Mouse (Mus musculus) embryo, embryonic 9.5 days (tissue): ENCODE measurements around the gene Smbd1.

Experiments used
- DNase-seq: peaks from one replicate; pipeline ENCODE4 v3.0.0-alpha.2; 2017; ENCODE audit errors: extremely low spot score

Gene Smbd1

GRCm38 (mm10) chr16:32810321-32810720, at the start of gene Smbd1:
Gene Smbd1 (minus strand): TSS chr16:32810477.
- no peak for DNase-seq

GRCm38 (mm10) chr16:32858771-32859636, 48.7 kb upstream of the Smbd1 start:
- no peak for DNase-seq

GRCm38 (mm10) chr16:32858356-32858755, 48.1 kb upstream of the Smbd1 start:
- DNase-seq = no peak

- no peak for DNase-seq
Observed at GRCm38 (mm10) chr16:32856751-32857150, 46.5 kb upstream of the Smbd1 start.

GRCm38 (mm10) chr16:32854050-32854571, 43.8 kb upstream of the Smbd1 start:
- DNase-seq = no peak

- DNase-seq = no peak
Observed at GRCm38 (mm10) chr16:32853492-32854049, 43.3 kb upstream of the Smbd1 start.

GRCm38 (mm10) chr16:32849042-32849830, 39.0 kb upstream of the Smbd1 start:
- no peak for DNase-seq

GRCm38 (mm10) chr16:32847103-32847502, 36.8 kb upstream of the Smbd1 start:
- DNase-seq = no peak

GRCm38 (mm10) chr16:32831501-32831900, 21.2 kb upstream of the Smbd1 start:
- no peak for DNase-seq

- no peak for DNase-seq
Observed at GRCm38 (mm10) chr16:32829104-32829503, 18.8 kb upstream of the Smbd1 start.

- DNase-seq = no peak
Observed at GRCm38 (mm10) chr16:32826521-32826920, 16.2 kb upstream of the Smbd1 start.

GRCm38 (mm10) chr16:32825380-32825779, 15.1 kb upstream of the Smbd1 start:
- no peak for DNase-seq

- DNase-seq = no peak
Observed at GRCm38 (mm10) chr16:32824061-32824460, 13.8 kb upstream of the Smbd1 start.

- DNase-seq = no peak
Observed at GRCm38 (mm10) chr16:32823487-32823886, 13.2 kb upstream of the Smbd1 start.

- DNase-seq = no peak
Observed at GRCm38 (mm10) chr16:32822881-32823280, 12.6 kb upstream of the Smbd1 start.

- DNase-seq = no peak
Observed at GRCm38 (mm10) chr16:32822450-32822827, 12.2 kb upstream of the Smbd1 start.

GRCm38 (mm10) chr16:32821772-32822449, 11.6 kb upstream of the Smbd1 start:
- DNase-seq = no peak

GRCm38 (mm10) chr16:32818441-32818840, 8.2 kb upstream of the Smbd1 start:
- DNase-seq = no peak

GRCm38 (mm10) chr16:32818036-32818435, 7.8 kb upstream of the Smbd1 start:
- no peak for DNase-seq

GRCm38 (mm10) chr16:32815160-32815605, 4.9 kb upstream of the Smbd1 start:
- DNase-seq = peak; percentile 67

- peak; percentile 32 for DNase-seq
Observed at GRCm38 (mm10) chr16:32814539-32814938, 4.3 kb upstream of the Smbd1 start.

GRCm38 (mm10) chr16:32813771-32814170, 3.5 kb upstream of the Smbd1 start:
- no peak for DNase-seq
